Mouse (Mus musculus) heart, adult 2 months (tissue): Measurements from ENCODE around the gene Odf4.

Experiments
- CTCF ChIP-seq: fragments of 200-600 bp; IDR thresholded peaks from 2 replicates; pipeline ENCODE4 v1.8.1; 2022; ENCODE audit warnings: antibody characterized with exemption, mild to moderate bottlenecking, moderate library complexity
- EP300 ChIP-seq: fragments of 200-500 bp; IDR thresholded peaks from 2 replicates; pipeline ENCODE4 v1.6.1; 2011; ENCODE audit warnings: low read depth, low read length, control low read depth; ENCODE audit not compliant: insufficient read depth
- POLR2A ChIP-seq: fragments of 200-500 bp; IDR thresholded peaks from 2 replicates; pipeline ENCODE4 v1.6.1; 2011; ENCODE audit warnings: mild to moderate bottlenecking, low read depth, low read length, control low read depth; ENCODE audit not compliant: insufficient read depth

DNA sequence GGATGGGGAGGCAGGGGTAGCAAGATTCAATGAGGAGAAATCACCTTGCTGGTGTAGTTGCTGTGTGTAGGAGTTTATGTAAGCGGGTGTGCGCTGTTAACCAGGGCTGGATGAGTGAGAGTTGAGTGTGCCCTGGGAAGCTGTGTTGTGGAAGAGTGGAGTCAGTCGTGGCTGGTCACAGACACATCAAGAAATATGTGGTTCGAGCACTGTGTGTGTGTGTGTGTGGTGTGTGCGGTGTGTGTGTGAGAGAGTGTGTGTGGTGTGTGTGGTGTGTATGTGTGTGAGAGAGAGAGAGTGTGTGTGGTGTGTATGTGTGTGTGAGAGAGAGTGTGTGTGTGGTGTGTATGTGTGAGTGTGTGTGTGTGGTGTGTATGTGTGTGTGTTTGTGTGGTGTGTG, 28.6 kb upstream of the Odf4 start:
- TF ChIP-seq EP300 (no peak), CTCF (no peak), POLR2A (no peak)
